Mouse (Mus musculus): ENCODE measurements around the gene Pi4k2a. TPM values are rescaled to one million over a fixed set of nuclear protein-coding genes. Genes with fewer than 3 reads are reported as not detected.
"Not testable (repeated sequence)": the region's sequence is repeated elsewhere in the genome, so short reads cannot be mapped to it uniquely, and the experiment has no call there.

Gene Pi4k2a
- total RNA-seq, 2 experiments from 2014 or later: 17.2 to 20.6 TPM

DNA sequence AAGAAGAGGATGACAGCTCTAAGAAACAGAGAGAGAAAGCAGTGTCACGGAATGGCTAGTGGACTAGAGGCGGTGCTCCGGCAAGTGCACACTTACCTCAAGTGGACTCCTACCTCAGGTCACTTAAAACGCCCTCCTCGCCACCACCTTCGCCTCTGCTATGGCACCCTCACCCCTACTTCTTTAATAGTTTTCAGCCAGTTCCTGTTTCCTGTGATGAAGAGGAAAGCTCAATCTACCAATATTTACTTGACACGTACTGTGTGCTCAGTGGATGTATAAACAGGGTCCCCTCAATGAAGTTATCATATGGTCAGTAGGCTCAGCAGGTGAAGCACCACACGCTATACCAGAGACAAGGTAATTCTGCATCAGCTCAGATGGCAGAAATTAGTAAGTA lies 11.7 kb upstream of the Pi4k2a start:
- intact Hi-C loops (cut with DNase I): no loop called here
- DNase-seq: no peak

- no peak for DNase-seq
These were observed 11.3 kb upstream of the Pi4k2a start for GRCm38 (mm10) chr19:42079006-42079405.

DNA sequence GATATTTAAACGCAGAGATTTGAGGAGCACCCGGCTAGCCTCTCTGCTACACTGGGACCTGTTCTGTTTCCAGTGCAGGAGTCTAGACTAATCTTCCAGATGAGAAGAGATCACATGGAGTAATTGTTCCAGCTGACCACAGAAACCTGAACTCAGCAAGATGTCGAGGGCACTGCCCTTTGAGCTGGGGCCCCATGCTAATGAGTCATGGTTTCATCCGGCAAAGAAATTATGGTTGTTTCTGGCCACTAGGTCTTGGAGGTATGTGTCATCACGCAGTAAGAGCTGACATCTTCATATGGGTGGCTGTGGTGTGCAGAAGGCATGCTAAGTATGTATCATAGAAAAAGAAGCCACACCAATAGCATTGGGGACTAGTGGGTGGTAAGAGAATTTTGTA lies 10.3 kb upstream of the Pi4k2a start:
- no peak for DNase-seq
- intact Hi-C loops (cut with DNase I): no loop called here

More at GRCm38 (mm10) chr19:42079006-42079405, 11.3 kb upstream of the Pi4k2a start:
- intact Hi-C loops (cut with DNase I): no loop called here

- intact Hi-C loops (cut with DNase I): no loop called here
- DNase-seq: no peak
These were observed 9.8 kb upstream of the Pi4k2a start for GRCm38 (mm10) chr19:42080469-42080868.

GRCm38 (mm10) chr19:42081613-42082012 lies 8.7 kb upstream of the Pi4k2a start:
- DNase-seq; intact Hi-C loops (cut with DNase I): not testable (repeated sequence)

- no peak for DNase-seq
- intact Hi-C loops (cut with DNase I): loop anchor here (5.0 kb wide), 1 partner anchor 48 kb away; the partner anchor contains the start of gene Ankrd2
These were observed 4.6 kb upstream of the Pi4k2a start for GRCm38 (mm10) chr19:42085690-42086089.

DNA sequence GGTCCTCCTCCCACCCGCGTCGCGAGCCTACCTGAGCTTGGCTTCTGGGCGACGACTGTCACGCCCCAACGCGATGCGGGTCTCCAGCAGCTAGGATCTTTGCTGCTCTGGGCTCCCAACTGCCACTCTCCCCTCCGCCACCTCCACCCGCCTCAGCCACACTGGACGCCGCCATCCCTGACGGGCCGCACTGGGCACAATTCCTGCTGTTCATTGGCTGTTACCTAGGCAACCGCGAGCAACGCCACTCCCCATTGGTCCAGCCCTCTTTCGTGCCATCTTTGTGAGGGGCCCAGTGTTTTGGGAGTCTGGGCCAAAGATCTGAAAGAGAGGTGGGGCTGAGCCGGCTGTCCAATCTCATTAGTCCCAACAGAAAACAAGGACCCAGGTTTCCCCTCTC lies 4.1 kb upstream of the Pi4k2a start, which contains the start of gene Morn4:
TSS of gene Morn4 (minus strand) at position 192 of the 400 bp plus-strand sequence.
- intact Hi-C loops (cut with DNase I): loop anchor here (5.0 kb wide), 1 partner anchor 49 kb away; the partner anchor contains the start of gene Ankrd2
- peak; percentile 58 to 78 for DNase-seq

- intact Hi-C loops (cut with DNase I): loop anchor here (5.0 kb wide), 1 partner anchor 52 kb away; the partner anchor contains the start of gene Ankrd2
These were observed 1.0 kb upstream of the Pi4k2a start for GRCm38 (mm10) chr19:42089103-42089747.

GRCm38 (mm10) chr19:42090637-42091141 lies 419 bp downstream of the Pi4k2a start:
- intact Hi-C loops (cut with DNase I): no loop called here
- no peak for DNase-seq

More at GRCm38 (mm10) chr19:42089103-42089747, 1.0 kb upstream of the Pi4k2a start:
- DNase-seq: peak; percentile 40 to 56

DNA sequence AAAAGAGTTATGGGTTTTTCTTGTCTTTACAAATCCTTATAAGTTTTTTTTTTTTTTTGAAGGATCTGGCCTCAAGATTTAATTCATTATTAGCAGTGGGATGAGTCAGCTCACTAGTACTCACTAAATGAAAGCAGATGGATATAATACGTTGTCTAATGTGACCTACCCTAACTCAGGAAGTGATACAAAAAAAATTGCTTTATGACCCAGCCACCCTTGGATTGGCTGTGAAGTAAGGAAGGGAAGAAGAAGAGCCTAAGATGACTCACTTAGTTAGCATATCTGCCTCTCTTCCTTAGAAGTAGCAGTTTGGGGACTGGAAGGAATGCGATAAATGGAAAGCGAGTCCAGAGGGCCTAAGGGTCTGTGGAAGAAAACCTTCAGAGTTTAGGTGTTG lies 9.1 kb downstream of the Pi4k2a start:
- intact Hi-C loops (cut with DNase I): no loop called here
- DNase-seq: no peak

DNA sequence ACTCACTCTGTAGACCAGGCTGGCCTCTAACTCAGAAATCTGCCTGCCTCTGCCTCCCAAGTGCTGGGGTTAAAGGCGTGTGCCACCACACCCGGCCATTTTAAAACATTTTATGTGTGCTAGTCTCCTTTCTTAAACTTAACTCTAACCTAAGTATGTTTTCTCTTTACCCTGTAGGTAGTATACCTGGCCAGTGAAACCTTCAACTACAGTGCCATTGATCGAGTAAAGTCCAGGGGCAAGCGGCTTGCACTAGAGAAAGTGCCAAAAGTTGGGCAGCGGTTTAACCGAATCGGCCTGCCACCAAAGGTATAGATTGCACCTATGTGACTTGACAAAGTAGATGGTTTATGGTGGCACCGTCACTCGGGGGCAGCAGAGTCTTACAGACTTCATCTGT lies 14.4 kb downstream of the Pi4k2a start:
- no peak for DNase-seq
- intact Hi-C loops (cut with DNase I): no loop called here

DNA sequence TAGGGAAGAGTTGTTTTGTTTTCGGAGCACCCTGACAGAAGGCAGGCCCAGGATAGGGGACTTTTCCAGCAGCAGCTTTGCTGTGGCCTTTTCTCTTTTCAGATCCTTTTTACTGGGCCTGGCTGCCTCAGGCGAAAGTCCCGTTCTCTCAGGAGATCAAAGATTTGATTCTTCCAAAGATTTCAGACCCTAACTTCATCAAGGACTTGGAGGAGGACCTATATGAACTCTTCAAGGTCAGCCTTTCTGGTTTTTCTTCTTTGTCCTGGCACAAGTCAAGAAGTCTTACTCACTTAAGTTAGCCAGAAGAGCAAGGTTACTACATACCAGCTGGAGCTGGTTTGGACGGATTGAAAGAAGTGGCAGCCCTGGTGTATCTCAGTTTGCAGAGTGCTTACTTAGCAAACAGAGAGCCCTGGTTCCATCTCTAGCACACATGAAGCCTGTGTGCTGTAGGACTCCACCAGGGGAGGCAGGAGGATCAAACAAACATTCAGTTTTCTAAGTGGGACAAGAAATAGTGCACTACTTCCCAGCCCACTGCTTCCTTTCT lies 25.6 kb downstream of the Pi4k2a start:
- intact Hi-C loops (cut with DNase I): no loop called here
- no peak for DNase-seq

- DNase-seq: no peak
- intact Hi-C loops (cut with DNase I): no loop called here
These were observed 27.9 kb downstream of the Pi4k2a start for GRCm38 (mm10) chr19:42118142-42118541.

GRCm38 (mm10) chr19:42118596-42118995 lies 28.3 kb downstream of the Pi4k2a start:
- intact Hi-C loops (cut with DNase I): no loop called here
- no peak for DNase-seq

GRCm38 (mm10) chr19:42120451-42120850 lies 30.2 kb downstream of the Pi4k2a start:
- intact Hi-C loops (cut with DNase I): no loop called here
- no peak for DNase-seq

- no peak for DNase-seq
- intact Hi-C loops (cut with DNase I): no loop called here
These were observed 34.4 kb downstream of the Pi4k2a start for GRCm38 (mm10) chr19:42124684-42125083.

DNA sequence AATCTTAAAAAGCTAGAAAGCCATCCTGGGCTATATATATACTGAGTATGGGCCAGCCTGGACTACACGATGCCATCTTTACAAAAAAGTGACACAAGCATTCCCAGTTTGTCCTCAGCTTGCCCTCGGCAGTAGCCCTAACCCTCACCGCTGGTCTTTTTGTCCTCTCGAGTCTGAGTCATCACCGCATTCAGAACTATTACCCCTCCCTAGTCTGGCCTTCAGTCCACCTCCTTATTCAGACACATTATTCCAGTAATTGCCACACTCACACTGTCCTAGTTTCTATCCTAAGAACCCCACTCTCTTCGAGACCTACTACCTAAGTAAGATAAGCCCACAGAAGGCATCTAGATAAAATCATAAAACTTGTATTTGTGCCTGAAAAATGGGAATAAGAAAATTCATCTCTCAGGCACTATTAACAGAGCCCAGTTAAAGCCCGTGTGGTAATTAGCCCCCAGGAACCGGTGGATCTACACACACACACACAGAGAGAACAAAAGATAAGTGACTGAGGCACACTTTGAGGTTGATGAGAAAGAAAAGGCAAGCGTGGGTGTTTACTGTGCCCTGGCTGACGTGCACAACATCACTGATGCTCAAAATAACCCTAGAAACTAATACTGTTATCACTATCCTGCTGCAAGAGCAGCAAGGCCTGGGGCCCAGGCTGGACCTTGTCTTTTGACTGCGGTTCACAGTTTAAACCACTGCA lies 35.4 kb downstream of the Pi4k2a start:
- intact Hi-C loops (cut with DNase I): no loop called here
- no peak for DNase-seq

GRCm38 (mm10) chr19:42126219-42126605 lies 35.9 kb downstream of the Pi4k2a start:
- intact Hi-C loops (cut with DNase I): no loop called here
- DNase-seq: no peak

- intact Hi-C loops (cut with DNase I): no loop called here
These were observed 36.8 kb downstream of the Pi4k2a start for GRCm38 (mm10) chr19:42127024-42127423.

GRCm38 (mm10) chr19:42128052-42128740 lies 37.9 kb downstream of the Pi4k2a start:
- intact Hi-C loops (cut with DNase I): no loop called here
- no peak for DNase-seq

More at GRCm38 (mm10) chr19:42127024-42127423, 36.8 kb downstream of the Pi4k2a start:
- DNase-seq: no peak
